Mouse (Mus musculus) heart, adult 2 months (tissue): Measurements from ENCODE around the gene Slamf9. TPM values are rescaled to one million over a fixed set of nuclear protein-coding genes. Genes with fewer than 3 reads are reported as not detected.
A peak's percentile ranks its signal among the peaks of the same experiment; 100 is the strongest.

Source experiments
- DNase-seq, 2 experiments: peaks; one replicate each; pipeline ENCODE4 v3.0.0; 2021
- H3K27ac ChIP-seq: fragments of 200-600 bp; 2 replicates; pipeline ENCODE4 v1.8.1; 2022
- H3K27me3 ChIP-seq: fragments of 200-500 bp; 2 replicates; pipeline ENCODE4 v1.6.1; 2012; ENCODE audit warnings: mild to moderate bottlenecking, low read length, inconsistent platforms, mixed read lengths; ENCODE audit not compliant: control insufficient read depth, insufficient read depth
- H3K36me3 ChIP-seq: fragments of 200-500 bp; 2 replicates; pipeline ENCODE4 v1.6.1; 2012; ENCODE audit warnings: low read length, inconsistent platforms; ENCODE audit not compliant: control insufficient read depth, insufficient read depth
- H3K4me1 ChIP-seq: fragments of 200-500 bp; 2 replicates; pipeline ENCODE4 v1.6.1; 2011; ENCODE audit warnings: low read length; ENCODE audit not compliant: control insufficient read depth, insufficient read depth
- H3K4me3 ChIP-seq: fragments of 200-600 bp; 2 replicates; pipeline ENCODE4 v1.8.1; 2022
- H3K79me2 ChIP-seq: fragments of 200-500 bp; replicated peaks from 2 replicates; pipeline ENCODE4 v1.6.1; 2012; ENCODE audit warnings: mild to moderate bottlenecking, inconsistent platforms, low read length, moderate library complexity, mixed read lengths; ENCODE audit not compliant: control insufficient read depth, insufficient read depth
- H3K9ac ChIP-seq: fragments of 200-500 bp; 2 replicates; pipeline ENCODE4 v1.6.1; 2012; ENCODE audit warnings: low read depth, mild to moderate bottlenecking, control low read depth, inconsistent platforms, low read length, mixed read lengths
- CTCF ChIP-seq: fragments of 200-600 bp; IDR thresholded peaks from 2 replicates; pipeline ENCODE4 v1.8.1; 2022; ENCODE audit warnings: antibody characterized with exemption, mild to moderate bottlenecking, moderate library complexity
- EP300 ChIP-seq: fragments of 200-500 bp; IDR thresholded peaks from 2 replicates; pipeline ENCODE4 v1.6.1; 2011; ENCODE audit warnings: low read depth, low read length, control low read depth; ENCODE audit not compliant: insufficient read depth
- POLR2A ChIP-seq: fragments of 200-500 bp; IDR thresholded peaks from 2 replicates; pipeline ENCODE4 v1.6.1; 2011; ENCODE audit warnings: mild to moderate bottlenecking, low read depth, low read length, control low read depth; ENCODE audit not compliant: insufficient read depth
- WGBS: fragments of 180-500 bp; shearing (Covaris S2); methylation state at CpG from one replicate; pipeline ENCODE4 v1.1.7; 2018; 5-methylcytosine and 5-hydroxymethylcytosine counted together
- intact Hi-C: fragments of 180-260 bp; cut with DNase I; formaldehyde crosslinking; loops from one replicate; pipeline ENCODE4 v1.15.1; 2025
- polyA plus RNA-seq: library from polyadenylated mRNA; depleted of rRNA; stranded (reverse); fragments of >200 nt; gene quantifications from 2 replicates; pipeline ENCODE4 v1.2.3, GENCODE M21; 2012
- total RNA-seq, 2 experiments: library from RNA; stranded (reverse); gene quantifications; 2 replicates each; pipeline ENCODE4 v1.2.3; 2021

Gene Slamf9
- total and polyA plus RNA-seq, 3 experiments = 1.2 to 7.0 (median 2.3) TPM

GRCm38 (mm10) chr1:172489585-172490250 is 14.6 kb downstream of the Slamf9 start:
- WGBS = 48% methylated on average over 12 of the region's 12 CpGs
- Histone ChIP-seq H3K4me1 (peaks cover 1% of the 10 kb centered on the region; the same call in 1 of the 2 replicates), H3K36me3 (no peaks in the 10 kb centered on the region), H3K27me3 (no peaks in the 10 kb centered on the region), H3K4me3 (peak overlapping the region; percentile 45; the same call in 1 of the 2 replicates), H3K9ac (no peak overlapping the region), H3K27ac (no peak overlapping the region; the same call in 1 of the 2 replicates), H3K79me2 (no peaks in the 10 kb centered on the region)
- intact Hi-C loops = loop anchor here (1.0 to 10.0 kb wide), 3 partner anchors 77 to 465 kb away; partner anchors contain the start of genes Dusp23 and Vangl2
- no peak for DNase-seq
- TF ChIP-seq POLR2A = no peak
- TF ChIP-seq EP300 = no peak
- no peak for TF ChIP-seq CTCF

GRCm38 (mm10) chr1:172490261-172490661 is 15.1 kb downstream of the Slamf9 start:
- H3K27me3 ChIP-seq = no peaks in the 10 kb centered on the region
- H3K27ac ChIP-seq = no peak overlapping the region; the same call in 1 of the 2 replicates
- TF ChIP-seq POLR2A (no peak), EP300 (peak; percentile 87), CTCF (peak; percentile 99)
- peak; percentile 85 to 96 for DNase-seq
- WGBS = 5% methylated on average over 10 of the region's 10 CpGs
- H3K9ac ChIP-seq = peak overlapping the region; percentile 12; the same call in 1 of the 2 replicates
- no peaks in the 10 kb centered on the region for H3K36me3 ChIP-seq
- no peaks in the 10 kb centered on the region for H3K79me2 ChIP-seq
- intact Hi-C loops = loop anchor here (1.0 to 2.0 kb wide), 2 partner anchors 78 to 143 kb away; partner anchors contain the start of gene Dusp23
- H3K4me1 ChIP-seq = peaks cover 1% of the 10 kb centered on the region; the same call in 1 of the 2 replicates
- H3K4me3 ChIP-seq = peak overlapping the region; percentile 45

GRCm38 (mm10) chr1:172492047-172492446 is 16.9 kb downstream of the Slamf9 start:
- no peak for DNase-seq
- Histone ChIP-seq H3K9ac (no peak overlapping the region), H3K27me3 (no peaks in the 10 kb centered on the region), H3K27ac (no peak overlapping the region), H3K4me3 (no peak overlapping the region), H3K4me1 (peaks cover 1% of the 10 kb centered on the region; the same call in 1 of the 2 replicates), H3K36me3 (no peaks in the 10 kb centered on the region), H3K79me2 (no peaks in the 10 kb centered on the region)
- WGBS = 88% methylated on average over 8 of the region's 8 CpGs
- no peak for TF ChIP-seq EP300
- TF ChIP-seq CTCF = no peak
- no peak for TF ChIP-seq POLR2A
- intact Hi-C loops = no loop called here

GRCm38 (mm10) chr1:172493516-172493915 is 18.4 kb downstream of the Slamf9 start:
- no peaks in the 10 kb centered on the region for H3K36me3 ChIP-seq
- peaks cover 1% of the 10 kb centered on the region; the same call in 1 of the 2 replicates for H3K4me1 ChIP-seq
- no peak overlapping the region for H3K9ac ChIP-seq
- TF ChIP-seq EP300 (no peak), POLR2A (no peak), CTCF (no peak)
- H3K27ac ChIP-seq = no peak overlapping the region
- no peaks in the 10 kb centered on the region for H3K79me2 ChIP-seq
- DNase-seq = no peak
- H3K27me3 ChIP-seq = no peaks in the 10 kb centered on the region
- no peak overlapping the region for H3K4me3 ChIP-seq
- WGBS = 45% methylated on average over 6 of the region's 6 CpGs
- intact Hi-C loops = no loop called here

GRCm38 (mm10) chr1:172496030-172496429 is 20.9 kb downstream of the Slamf9 start:
- H3K27me3 ChIP-seq = no peaks in the 10 kb centered on the region
- TF ChIP-seq POLR2A = no peak
- no peak for TF ChIP-seq EP300
- no peak for TF ChIP-seq CTCF
- H3K27ac ChIP-seq = no peak overlapping the region
- no peaks in the 10 kb centered on the region for H3K36me3 ChIP-seq
- 85% methylated on average over 17 of the region's 17 CpGs for WGBS
- intact Hi-C loops = no loop called here
- H3K4me3 ChIP-seq = no peak overlapping the region
- H3K4me1 ChIP-seq = no peaks in the 10 kb centered on the region; the same call in none of the 2 replicates
- H3K79me2 ChIP-seq = no peaks in the 10 kb centered on the region
- DNase-seq = no peak
- no peak overlapping the region for H3K9ac ChIP-seq

- Histone ChIP-seq H3K9ac (no peak overlapping the region), H3K4me1 (peaks cover 4% of the 10 kb centered on the region), H3K27ac (no peak overlapping the region), H3K4me3 (no peak overlapping the region), H3K27me3 (no peaks in the 10 kb centered on the region), H3K79me2 (no peaks in the 10 kb centered on the region), H3K36me3 (no peaks in the 10 kb centered on the region)
- no peak for DNase-seq
- 69% methylated on average over 10 of the region's 10 CpGs for WGBS
- intact Hi-C loops = no loop called here
- TF ChIP-seq EP300 = no peak
- no peak for TF ChIP-seq POLR2A
- TF ChIP-seq CTCF = no peak
Measured at GRCm38 (mm10) chr1:172497428-172497827, 22.3 kb downstream of the Slamf9 start.
